Mouse (Mus musculus) heart, postnatal 0 days (tissue): ENCODE data around the gene Prdm11. TPM values are rescaled to one million over a fixed set of nuclear protein-coding genes. Genes with fewer than 3 reads are reported as not detected.

Experiments used
- ATAC-seq: fragments of 200-750 bp; cut with Nextera tagmentation; 2 replicates; pipeline ENCODE4 v1.8.0; 2017; ENCODE audit warnings: low read depth, moderate number of reproducible peaks, moderate library complexity; ENCODE audit not compliant: insufficient read depth
- DNase-seq: peaks from one replicate; pipeline ENCODE4 v3.0.0-alpha.2; 2016; ENCODE audit warnings: low spot score
- H3K27ac ChIP-seq: fragments of 300-500 bp; sonication (generic); 2 replicates; pipeline ENCODE4 v1.5.1; 2014; ENCODE audit warnings: low read depth, mild to moderate bottlenecking
- H3K27me3 ChIP-seq: fragments of 300-500 bp; sonication (generic); 2 replicates; pipeline ENCODE4 v1.6.1; 2014; ENCODE audit warnings: low read length, mixed read lengths; ENCODE audit not compliant: control insufficient read depth, insufficient read depth
- H3K36me3 ChIP-seq: fragments of 300-500 bp; sonication (generic); replicated peaks from 2 replicates; pipeline ENCODE4 v1.6.1; 2014; ENCODE audit warnings: low read length, mixed read lengths; ENCODE audit not compliant: control insufficient read depth, insufficient read depth
- H3K4me1 ChIP-seq: fragments of 300-500 bp; sonication (generic); 2 replicates; pipeline ENCODE4 v1.6.1; 2014; ENCODE audit warnings: antibody characterized with exemption; ENCODE audit not compliant: control insufficient read depth, insufficient read depth
- H3K4me2 ChIP-seq: fragments of 300-500 bp; sonication (generic); 2 replicates; pipeline ENCODE4 v1.6.1; 2014; ENCODE audit warnings: low read depth, mild to moderate bottlenecking, low read length, moderate library complexity
- H3K4me3 ChIP-seq: fragments of 300-500 bp; sonication (generic); 2 replicates; pipeline ENCODE4 v1.5.1; 2014; ENCODE audit warnings: low read depth, low read length
- H3K9ac ChIP-seq: fragments of 300-500 bp; sonication (generic); replicated peaks from 2 replicates; pipeline ENCODE4 v1.6.1; 2014; ENCODE audit warnings: low read depth, low read length, mixed read lengths
- H3K9me3 ChIP-seq: fragments of 300-500 bp; sonication (generic); replicated peaks from 2 replicates; pipeline ENCODE4 v1.6.1; 2016; ENCODE audit warnings: low read length; ENCODE audit not compliant: control insufficient read depth
- CTCF ChIP-seq: IDR thresholded peaks from 2 replicates; pipeline ENCODE4 v1.5.1; 2016; ENCODE audit warnings: antibody characterized with exemption, control low read depth, low read depth
- EP300 ChIP-seq: IDR thresholded peaks from 2 replicates; pipeline ENCODE4 v1.6.1; 2016; ENCODE audit warnings: antibody characterized with exemption, low read depth
- WGBS: fragments of 180-500 bp; shearing (Covaris S2); extraction: QIAGEN DNeasy Blood & Tissue Kit; methylation state at CpG from one replicate; pipeline ENCODE4 v1.1.7; 2014; 5-methylcytosine and 5-hydroxymethylcytosine counted together
- polyA plus RNA-seq: library from polyadenylated mRNA; unstranded; fragments of >200 nt; fragmentation: Nextera tagmentation; extraction: Ambion mirVana; gene quantifications from 2 replicates; pipeline ENCODE4 v1.2.1, GENCODE M21; 2015
- total RNA-seq: library from RNA; depleted of rRNA; stranded (reverse); fragments of >200 nt; gene quantifications from 2 replicates; pipeline ENCODE4 v1.2.3, GENCODE M21; 2014; ENCODE audit warnings: low replicate concordance

Gene Prdm11
- total and polyA plus RNA-seq, 2 experiments from 2014 or later = 2.7 to 10.7 TPM

GRCm38 (mm10) chr2:92984321-92985108, 61.5 kb downstream of the Prdm11 start:
- no peak for TF ChIP-seq CTCF
- H3K36me3 ChIP-seq = peaks cover 14% of the 10 kb centered on the region; the same call in 1 of the 2 replicates
- H3K4me2 ChIP-seq = no peak overlapping the region
- DNase-seq (no peak), ATAC-seq (no peak)
- H3K4me1 ChIP-seq = peaks cover 30% of the 10 kb centered on the region
- no peak overlapping the region for H3K9ac ChIP-seq
- no peaks in the 10 kb centered on the region for H3K27me3 ChIP-seq
- no peak overlapping the region for H3K4me3 ChIP-seq
- 80% methylated on average over 7 of the region's 7 CpGs for WGBS
- H3K27ac ChIP-seq = no peak overlapping the region
- no peaks in the 10 kb centered on the region for H3K9me3 ChIP-seq

GRCm38 (mm10) chr2:92983273-92983620, 62.7 kb downstream of the Prdm11 start:
- H3K4me3 ChIP-seq = no peak overlapping the region
- H3K9me3 ChIP-seq = no peaks in the 10 kb centered on the region
- H3K27ac ChIP-seq = no peak overlapping the region
- no peak for DNase-seq
- peaks cover 17% of the 10 kb centered on the region for H3K4me1 ChIP-seq
- H3K9ac ChIP-seq = no peak overlapping the region
- no peak overlapping the region for H3K4me2 ChIP-seq
- 59% methylated on average over 4 of the region's 4 CpGs for WGBS
- TF ChIP-seq CTCF = no peak
- no peak for TF ChIP-seq EP300
- H3K36me3 ChIP-seq = peaks cover 26% of the 10 kb centered on the region; the same call in 1 of the 2 replicates
- no peaks in the 10 kb centered on the region for H3K27me3 ChIP-seq
- ATAC-seq = no peak

- no peak overlapping the region for H3K27ac ChIP-seq
- TF ChIP-seq CTCF (no peak), EP300 (no peak)
- peaks cover 13% of the 10 kb centered on the region for H3K4me1 ChIP-seq
- 60% methylated on average over 8 of the region's 8 CpGs for WGBS
- no peak overlapping the region for H3K4me3 ChIP-seq
- peaks cover 29% of the 10 kb centered on the region; the same call in 1 of the 2 replicates for H3K36me3 ChIP-seq
- H3K4me2 ChIP-seq = no peak overlapping the region
- H3K27me3 ChIP-seq = no peaks in the 10 kb centered on the region
- no peak for DNase-seq
- H3K9ac ChIP-seq = no peak overlapping the region
- ATAC-seq = no peak
- no peaks in the 10 kb centered on the region for H3K9me3 ChIP-seq
Observed at GRCm38 (mm10) chr2:92982591-92983272, 63.2 kb downstream of the Prdm11 start.

- 85% methylated on average over 10 of the region's 10 CpGs for WGBS
- H3K4me1 ChIP-seq = 0 out of 2 replicates have a peak, but pooled peaks cover 5% of the 10 kb centered on the region
Observed at GRCm38 (mm10) chr2:92980165-92980564, 65.8 kb downstream of the Prdm11 start.

GRCm38 (mm10) chr2:92975031-92975790, 70.8 kb downstream of the Prdm11 start:
- no peak for DNase-seq
- Histone ChIP-seq H3K4me3 (no peak overlapping the region), H3K27ac (no peak overlapping the region), H3K4me2 (no peak overlapping the region), H3K9ac (no peak overlapping the region), H3K27me3 (no peaks in the 10 kb centered on the region), H3K4me1 (no peaks in the 10 kb centered on the region), H3K36me3 (peaks cover 80% of the 10 kb centered on the region), H3K9me3 (no peaks in the 10 kb centered on the region)
- 80% methylated on average over 14 of the region's 14 CpGs for WGBS
- no peak for ATAC-seq
- no peak for TF ChIP-seq CTCF
- no peak for TF ChIP-seq EP300

More at GRCm38 (mm10) chr2:92980165-92980564, 65.8 kb downstream of the Prdm11 start:
- H3K36me3 ChIP-seq = peaks cover 45% of the 10 kb centered on the region
- H3K27me3 ChIP-seq = no peaks in the 10 kb centered on the region
- DNase-seq (no peak), ATAC-seq (no peak)
- no peak overlapping the region for H3K27ac ChIP-seq
- no peaks in the 10 kb centered on the region for H3K9me3 ChIP-seq
- no peak overlapping the region for H3K4me3 ChIP-seq
- H3K9ac ChIP-seq = no peak overlapping the region
- no peak overlapping the region for H3K4me2 ChIP-seq
- TF ChIP-seq CTCF (no peak), EP300 (no peak)
